Mouse (Mus musculus): ENCODE measurements around the gene Bdkrb2.

Gene Bdkrb2

GRCm38 (mm10) chr12:105592361-105592761 is 29.3 kb downstream of the Bdkrb2 start:
- no peak for DNase-seq (ENCODE audit: low read depth)

- DNase-seq (ENCODE audit: low read depth), result no peak
Observed at GRCm38 (mm10) chr12:105593471-105593870, 30.4 kb downstream of the Bdkrb2 start.

DNA sequence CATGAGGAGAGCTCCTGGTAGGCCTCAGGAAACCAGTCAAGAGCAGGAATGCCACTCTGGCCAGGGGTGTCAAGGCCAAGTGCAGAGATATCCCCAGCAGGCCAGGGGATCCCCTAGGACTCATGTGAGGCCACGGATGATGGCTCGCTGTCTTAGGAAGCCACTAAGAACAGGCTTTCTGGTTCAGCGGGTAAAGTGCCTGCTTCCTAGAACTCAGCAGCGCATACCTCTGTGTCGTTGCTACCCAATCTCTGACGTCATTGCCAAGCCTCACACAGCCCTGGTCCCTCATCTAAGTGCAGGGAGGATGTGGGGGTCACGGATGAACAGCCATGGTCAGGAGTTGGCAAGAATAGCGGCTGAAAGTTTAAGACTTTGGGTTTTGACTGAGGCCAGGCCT is 34.1 kb downstream of the Bdkrb2 start:
- DNase-seq (ENCODE audit: low read depth), result no peak

DNA sequence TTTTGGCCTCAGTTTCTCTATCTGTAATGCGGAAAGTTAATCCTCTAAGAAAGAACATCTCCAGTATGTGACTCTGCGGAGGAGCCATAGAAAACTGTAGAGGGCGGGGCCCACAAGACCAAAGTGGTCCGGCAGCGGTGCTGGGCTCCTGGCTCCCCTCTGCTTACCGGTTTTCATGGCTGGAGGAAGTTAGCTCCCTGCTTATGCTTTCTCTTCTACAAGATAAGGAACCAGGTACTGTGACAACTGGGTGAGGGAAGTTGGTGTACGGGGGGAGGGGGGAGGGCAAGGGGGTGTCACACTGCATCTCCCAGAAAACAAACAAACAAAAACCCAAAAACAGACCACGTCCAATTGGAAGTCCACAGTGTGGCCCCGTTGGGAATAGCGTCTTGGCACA is 35.5 kb downstream of the Bdkrb2 start:
- DNase-seq (ENCODE audit: low read depth), result no peak

DNA sequence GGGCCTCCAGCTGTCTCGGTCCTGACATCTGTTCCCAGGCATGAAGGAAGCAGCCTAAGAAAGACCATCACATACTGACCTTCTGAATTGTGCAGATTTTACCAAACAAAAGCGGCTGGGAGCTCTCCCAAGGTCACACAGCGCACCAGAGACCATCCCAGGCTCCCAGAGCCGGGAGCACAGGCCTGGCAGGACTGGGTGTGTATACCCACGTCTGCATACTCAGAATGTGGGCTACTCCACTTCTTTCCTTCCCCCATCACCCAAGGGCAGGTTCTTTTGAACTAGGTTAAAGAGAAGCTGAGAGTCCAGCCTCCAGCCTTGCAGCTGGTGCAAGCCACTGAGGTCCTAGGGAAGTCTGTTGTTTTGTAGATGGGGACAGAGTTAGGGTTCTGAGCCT is 36.1 kb downstream of the Bdkrb2 start:
- DNase-seq (ENCODE audit: low read depth), result no peak

GRCm38 (mm10) chr12:105601586-105601985 is 38.6 kb downstream of the Bdkrb2 start:
- DNase-seq (ENCODE audit: low read depth), result no peak

- no peak for DNase-seq (ENCODE audit: low read depth)
Observed at GRCm38 (mm10) chr12:105602581-105603210, 39.7 kb downstream of the Bdkrb2 start, which contains the start of gene Bdkrb1. Bdkrb1 (plus strand) TSS chr12:105603085.

DNA sequence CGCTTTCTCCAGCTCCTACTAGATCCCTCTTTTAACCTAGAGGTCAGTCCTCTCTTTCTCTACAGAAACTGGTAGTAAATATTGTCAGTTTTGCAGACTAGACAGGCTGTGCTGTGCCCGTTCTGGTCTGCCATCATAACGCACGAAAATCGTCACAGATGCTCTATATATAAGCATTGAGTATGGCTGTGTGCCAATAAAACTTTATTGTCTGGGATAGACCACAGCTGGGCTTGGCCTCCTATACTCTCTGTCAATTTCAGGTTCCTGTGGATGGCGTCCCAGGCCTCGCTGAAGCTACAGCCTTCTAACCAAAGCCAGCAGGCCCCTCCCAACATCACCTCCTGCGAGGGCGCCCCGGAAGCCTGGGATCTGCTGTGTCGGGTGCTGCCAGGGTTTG is 40.9 kb downstream of the Bdkrb2 start:
- no peak for DNase-seq (ENCODE audit: low read depth)

- DNase-seq (ENCODE audit: low read depth), result no peak
Observed at GRCm38 (mm10) chr12:105605212-105605611, 42.2 kb downstream of the Bdkrb2 start.

DNA sequence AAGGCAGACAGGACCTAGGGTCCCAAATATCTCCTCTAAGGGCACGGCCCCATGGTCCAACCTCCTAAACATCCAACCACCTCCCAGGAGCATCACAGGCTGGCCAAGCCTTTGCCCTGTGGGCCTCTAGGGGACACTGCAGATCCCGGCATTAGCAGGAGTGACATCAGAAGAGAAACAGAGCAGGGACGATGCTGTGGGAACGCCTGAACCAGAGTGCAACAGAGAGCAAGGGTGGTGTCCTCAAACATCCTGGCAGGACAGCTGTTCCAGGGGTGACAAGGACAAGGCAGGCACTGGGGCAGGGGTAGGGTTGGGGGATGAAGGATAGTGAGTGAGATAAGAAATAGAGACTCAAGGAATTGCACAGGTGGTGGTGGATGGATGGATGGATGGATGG is 43.9 kb downstream of the Bdkrb2 start:
- no peak for DNase-seq (ENCODE audit: low read depth)

- DNase-seq (ENCODE audit: low read depth), result no peak
Observed at GRCm38 (mm10) chr12:105611045-105611444, 48.0 kb downstream of the Bdkrb2 start.

DNA sequence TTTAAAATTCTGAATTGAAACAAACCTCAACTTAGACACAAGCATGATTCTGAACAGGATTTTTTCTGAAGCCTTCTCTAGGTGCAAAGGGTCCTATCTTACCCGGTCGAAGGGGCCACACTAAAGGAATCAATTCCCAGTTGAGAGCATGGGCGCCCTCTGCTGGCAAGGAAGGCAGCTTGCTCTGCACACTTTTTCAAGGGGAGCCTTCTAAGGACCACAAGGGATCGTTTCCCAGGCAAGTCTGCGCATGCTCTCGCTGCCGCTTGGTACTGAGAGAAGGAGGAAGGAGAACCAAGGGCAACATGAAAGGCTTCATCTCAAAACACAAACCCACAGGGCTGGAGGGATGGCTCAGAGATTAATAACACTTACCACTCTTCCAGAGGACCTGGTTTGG is 48.7 kb downstream of the Bdkrb2 start:
- peak; percentile 41 for DNase-seq (ENCODE audit: low read depth)

GRCm38 (mm10) chr12:105613559-105613958 is 50.5 kb downstream of the Bdkrb2 start:
- no peak for DNase-seq (ENCODE audit: low read depth)

GRCm38 (mm10) chr12:105622048-105622447 is 59.0 kb downstream of the Bdkrb2 start:
- no peak for DNase-seq (ENCODE audit: low read depth)

DNA sequence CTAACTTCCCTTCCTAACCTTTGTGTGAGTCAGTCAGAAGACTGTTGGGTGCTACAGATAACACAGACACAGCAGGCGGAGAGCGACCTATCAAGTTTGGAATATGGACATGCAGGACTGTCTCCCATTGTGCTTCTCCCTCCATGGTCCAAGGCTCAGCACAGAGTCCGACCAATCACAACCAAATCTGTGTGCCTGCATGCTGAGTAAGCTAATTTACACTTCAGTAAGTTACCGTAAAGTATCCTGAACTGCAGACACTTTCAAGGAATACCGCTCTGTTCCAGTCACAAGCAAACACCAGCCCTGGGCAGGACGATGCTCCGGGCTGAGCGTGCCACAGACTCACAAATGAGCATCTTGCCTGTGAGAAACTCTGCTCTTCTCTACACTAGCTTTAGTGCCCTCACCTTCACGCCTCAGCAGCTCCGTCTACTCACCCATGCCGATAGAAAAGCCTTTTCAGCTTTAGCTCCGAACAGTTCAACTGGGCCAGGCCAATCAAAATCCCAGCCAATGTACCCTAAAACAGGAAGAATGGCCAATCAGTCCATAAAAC is 60.0 kb downstream of the Bdkrb2 start:
- DNase-seq (ENCODE audit: low read depth), result no peak

DNA sequence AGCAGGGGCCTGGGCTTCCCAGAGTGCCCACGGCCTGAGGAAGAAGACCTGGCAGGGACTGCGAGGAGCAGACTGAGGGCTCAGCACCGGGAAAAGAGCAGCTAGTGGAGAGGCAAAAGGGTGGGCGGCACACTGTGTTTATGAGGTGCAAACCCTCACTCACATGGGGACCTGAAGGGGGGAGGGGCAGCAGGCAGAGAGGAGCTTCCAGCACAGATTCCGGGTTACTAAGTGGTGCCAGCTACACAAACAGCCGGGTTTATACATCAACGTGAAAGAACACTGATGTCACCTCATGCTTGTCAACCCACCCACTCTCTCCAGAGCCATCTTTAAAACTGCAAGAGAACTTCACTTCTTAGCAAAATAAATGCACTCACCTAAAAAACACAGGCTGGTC is 62.8 kb downstream of the Bdkrb2 start:
- no peak for DNase-seq (ENCODE audit: low read depth)

- DNase-seq (ENCODE audit: low read depth), result no peak
Observed at GRCm38 (mm10) chr12:105634374-105635067, 71.5 kb downstream of the Bdkrb2 start.

GRCm38 (mm10) chr12:105636551-105636950 is 73.5 kb downstream of the Bdkrb2 start:
- DNase-seq (ENCODE audit: low read depth), result no peak

DNA sequence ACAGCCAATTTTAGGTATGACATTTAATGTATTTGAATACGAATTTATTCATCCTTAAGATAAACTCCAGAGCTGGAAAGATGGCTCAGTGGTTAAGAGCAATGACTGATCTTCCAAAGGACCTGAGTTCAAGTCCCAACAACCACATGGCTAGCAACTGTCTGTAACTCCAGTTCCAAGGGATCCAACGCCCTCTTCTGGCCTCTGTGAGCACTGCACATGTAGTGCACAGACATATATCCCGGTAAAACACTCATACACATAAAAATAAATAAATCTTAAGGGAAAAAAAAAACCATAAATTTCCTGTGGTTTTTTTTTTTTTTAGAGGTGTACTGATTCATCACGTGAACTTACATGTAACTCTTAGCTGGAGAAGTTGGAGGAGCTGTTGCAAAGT is 74.5 kb downstream of the Bdkrb2 start:
- no peak for DNase-seq (ENCODE audit: low read depth)

DNA sequence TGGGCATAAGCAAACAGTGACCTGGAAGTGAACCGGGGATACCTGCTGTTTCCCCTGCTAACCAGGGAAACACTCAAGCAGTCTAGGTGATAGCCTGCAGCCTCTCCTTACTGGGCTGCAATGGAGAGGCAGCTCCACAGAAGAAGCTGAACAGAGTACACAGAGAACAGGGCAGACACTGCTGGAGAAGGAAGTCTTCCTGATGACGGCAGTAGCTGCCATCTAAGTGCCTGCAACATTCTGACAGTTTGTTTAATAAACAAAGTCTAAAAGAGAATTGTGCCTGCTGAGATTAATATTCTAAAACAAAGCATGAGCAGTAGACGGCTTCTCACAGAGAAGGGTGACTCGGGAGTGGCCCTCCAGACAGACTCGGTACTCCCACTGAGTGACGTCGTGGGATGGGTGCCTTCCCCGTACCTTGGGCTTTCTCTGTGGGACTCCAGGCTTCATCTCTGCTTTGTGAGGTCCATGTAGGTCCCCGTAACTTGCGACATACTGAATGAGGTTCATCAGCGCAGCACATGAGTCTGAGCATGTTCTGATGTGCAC is 79.8 kb downstream of the Bdkrb2 start:
- no peak for DNase-seq (ENCODE audit: low read depth)

Measured in naive thymus-derived CD4-positive, alpha-beta T cell, adult 2 months (primary cell).